Mouse (Mus musculus): ENCODE measurements around the gene Sept12. TPM values are rescaled to one million over a fixed set of nuclear protein-coding genes. Genes with fewer than 3 reads are reported as not detected.

Sept12 gene
- polyA plus RNA-seq, 1 experiment = 0.11 TPM

GRCm38 (mm10) chr16:4940311-4940850 lies 57.3 kb downstream of the Sept12 start:
- DNase-seq (ENCODE audit: low read depth, low spot score) = no peak
- 82% methylated on average over 10 of the region's 10 CpGs for WGBS

- WGBS = 1% methylated on average over 16 of the region's 16 CpGs
- no peak for DNase-seq (ENCODE audit: low read depth, low spot score)
Observed at GRCm38 (mm10) chr16:4939412-4939811, 58.2 kb downstream of the Sept12 start.

DNA sequence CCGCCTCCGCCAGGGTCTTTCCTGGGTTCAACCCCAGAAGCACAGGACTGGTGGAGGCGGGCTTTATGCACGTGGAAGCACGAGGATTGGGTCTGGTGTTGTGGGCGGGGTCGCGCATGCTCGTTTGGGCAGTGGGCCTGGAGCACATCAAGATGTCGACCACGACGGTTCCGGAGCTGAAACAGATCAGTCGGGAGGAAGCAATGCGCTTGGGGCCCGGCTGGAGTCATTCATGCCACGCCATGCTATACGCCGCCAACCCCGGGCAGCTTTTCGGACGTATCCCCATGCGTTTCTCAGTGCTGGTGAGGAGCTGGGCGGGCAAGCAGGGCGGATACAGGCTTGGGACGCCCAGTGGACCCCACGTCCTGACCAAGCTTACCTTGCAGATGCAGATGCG lies 58.7 kb downstream of the Sept12 start:
- peak; percentile 59 for DNase-seq (ENCODE audit: low read depth, low spot score)
- WGBS = under 1% methylated on average over 28 of the region's 28 CpGs

- no peak for DNase-seq (ENCODE audit: low read depth, low spot score)
- WGBS = 0% methylated on average over 2 of the region's 2 CpGs
Observed at GRCm38 (mm10) chr16:4938461-4938860, 59.2 kb downstream of the Sept12 start, which contains the start of gene Nudt16l1. TSS of gene Nudt16l1 (plus strand) at chr16:4938761.

DNA sequence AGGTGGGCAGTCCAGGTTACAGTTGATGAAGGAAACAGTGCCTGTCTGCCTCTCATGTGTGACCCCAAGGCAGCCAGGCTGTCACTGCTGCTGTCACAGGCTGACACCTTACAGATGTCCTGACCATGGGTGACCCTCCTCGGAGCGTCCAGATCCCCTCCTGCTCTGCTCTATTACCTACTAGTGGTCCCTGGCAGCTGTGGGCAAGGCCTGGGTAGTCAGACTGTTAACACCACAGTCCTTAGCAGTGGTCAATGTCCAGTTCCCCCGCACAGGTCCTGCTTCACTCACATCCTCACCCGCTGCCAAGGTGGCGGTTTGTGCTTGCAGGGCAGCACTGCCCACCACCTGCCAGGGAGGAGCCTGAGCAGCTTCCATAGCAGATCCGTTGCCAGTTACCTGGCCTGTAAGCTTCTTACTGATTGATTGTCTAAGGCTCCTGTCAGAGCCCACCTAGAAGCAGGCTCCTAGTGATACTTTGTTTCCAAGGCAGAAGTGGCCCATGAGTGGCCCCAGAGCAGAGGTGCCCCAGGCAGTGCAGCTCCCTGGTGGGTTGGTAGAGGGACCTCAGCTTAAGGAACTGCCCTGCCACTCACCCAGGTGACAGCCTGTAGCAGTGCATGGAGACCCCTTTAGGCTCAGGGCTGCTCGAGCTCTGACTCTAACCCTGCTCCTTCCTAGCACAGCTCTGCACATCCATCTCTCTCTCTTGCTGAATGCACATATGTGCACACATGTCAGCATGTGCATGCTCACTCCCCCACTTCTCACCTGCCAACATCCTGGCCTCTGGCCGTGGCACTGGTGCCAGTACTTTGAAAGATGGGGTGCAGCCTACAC lies 60.1 kb downstream of the Sept12 start:
- WGBS = 91% methylated on average over 8 of the region's 8 CpGs
- no peak for DNase-seq (ENCODE audit: low read depth, low spot score)

Other genes starting within 250 kb of the Sept12 start
- 29.6 and 56.2 TPM in 2 replicates for gene Cdip1, start 207.6 kb downstream of the Sept12 start, polyA plus RNA-seq (2012; rRNA removed)
- gene 4930562C15Rik, start 162.4 kb downstream of the Sept12 start, polyA plus RNA-seq (2012; rRNA removed) = not detected in 2 replicates
- gene Ubald1, start 117.5 kb downstream of the Sept12 start, polyA plus RNA-seq (2012; rRNA removed) = 25.5 and 26.1 TPM in 2 replicates
- gene Mgrn1, start 111.6 kb downstream of the Sept12 start, polyA plus RNA-seq (2012; rRNA removed) = 102 and 116 TPM in 2 replicates
- 55.7 and 56.2 TPM in 2 replicates for gene Nudt16l1, start 59.1 kb downstream of the Sept12 start, polyA plus RNA-seq (2012; rRNA removed)
- 25.2 and 44.5 TPM in 2 replicates for gene Anks3, start 33.6 kb downstream of the Sept12 start, polyA plus RNA-seq (2012; rRNA removed)
- 436 and 466 TPM in 2 replicates for gene Smim22, start 9.4 kb upstream of the Sept12 start, polyA plus RNA-seq (2012; rRNA removed)
- gene Rogdi, start 15.7 kb upstream of the Sept12 start, polyA plus RNA-seq (2012; rRNA removed) = 46.1 and 51.6 TPM in 2 replicates
- gene Glyr1, start 52.0 kb upstream of the Sept12 start, polyA plus RNA-seq (2012; rRNA removed) = 52.5 and 65.5 TPM in 2 replicates
- 22.4 and 31.1 TPM in 2 replicates for gene Ubn1, start 52.2 kb upstream of the Sept12 start, polyA plus RNA-seq (2012; rRNA removed)
- 0.81 and 0.86 TPM in 2 replicates for gene Ppl, start 134.6 kb upstream of the Sept12 start, polyA plus RNA-seq (2012; rRNA removed)
- 0.01 TPM in 1 of 2 replicates, not detected in the other for gene Sec14l5, start 149.3 kb upstream of the Sept12 start, polyA plus RNA-seq (2012; rRNA removed)
- gene Nagpa, start 206.2 kb upstream of the Sept12 start, polyA plus RNA-seq (2012; rRNA removed) = 31.4 and 36.4 TPM in 2 replicates
- 4.1 and 5.0 TPM in 2 replicates for gene AU021092, start 224.4 kb upstream of the Sept12 start, polyA plus RNA-seq (2012; rRNA removed)
- gene Alg1, start 235.8 kb upstream of the Sept12 start, polyA plus RNA-seq (2012; rRNA removed) = 32.6 and 35.1 TPM in 2 replicates